Mouse (Mus musculus) heart, adult 2 months (tissue): ENCODE results near the gene Sh3tc1. TPM values are rescaled to one million over a fixed set of nuclear protein-coding genes. Genes with fewer than 3 reads are reported as not detected.

Experiments used
- DNase-seq, 2 experiments: peaks; one replicate each; pipeline ENCODE4 v3.0.0; 2021
- H3K27ac ChIP-seq: fragments of 200-600 bp; 2 replicates; pipeline ENCODE4 v1.8.1; 2022
- H3K27me3 ChIP-seq: fragments of 200-500 bp; 2 replicates; pipeline ENCODE4 v1.6.1; 2012; ENCODE audit warnings: mild to moderate bottlenecking, low read length, inconsistent platforms, mixed read lengths; ENCODE audit not compliant: control insufficient read depth, insufficient read depth
- H3K36me3 ChIP-seq: fragments of 200-500 bp; 2 replicates; pipeline ENCODE4 v1.6.1; 2012; ENCODE audit warnings: low read length, inconsistent platforms; ENCODE audit not compliant: control insufficient read depth, insufficient read depth
- H3K4me1 ChIP-seq: fragments of 200-500 bp; 2 replicates; pipeline ENCODE4 v1.6.1; 2011; ENCODE audit warnings: low read length; ENCODE audit not compliant: control insufficient read depth, insufficient read depth
- H3K4me3 ChIP-seq: fragments of 200-600 bp; 2 replicates; pipeline ENCODE4 v1.8.1; 2022
- H3K79me2 ChIP-seq: fragments of 200-500 bp; replicated peaks from 2 replicates; pipeline ENCODE4 v1.6.1; 2012; ENCODE audit warnings: mild to moderate bottlenecking, inconsistent platforms, low read length, moderate library complexity, mixed read lengths; ENCODE audit not compliant: control insufficient read depth, insufficient read depth
- H3K9ac ChIP-seq: fragments of 200-500 bp; 2 replicates; pipeline ENCODE4 v1.6.1; 2012; ENCODE audit warnings: low read depth, mild to moderate bottlenecking, control low read depth, inconsistent platforms, low read length, mixed read lengths
- CTCF ChIP-seq: fragments of 200-600 bp; IDR thresholded peaks from 2 replicates; pipeline ENCODE4 v1.8.1; 2022; ENCODE audit warnings: antibody characterized with exemption, mild to moderate bottlenecking, moderate library complexity
- EP300 ChIP-seq: fragments of 200-500 bp; IDR thresholded peaks from 2 replicates; pipeline ENCODE4 v1.6.1; 2011; ENCODE audit warnings: low read depth, low read length, control low read depth; ENCODE audit not compliant: insufficient read depth
- POLR2A ChIP-seq: fragments of 200-500 bp; IDR thresholded peaks from 2 replicates; pipeline ENCODE4 v1.6.1; 2011; ENCODE audit warnings: mild to moderate bottlenecking, low read depth, low read length, control low read depth; ENCODE audit not compliant: insufficient read depth
- WGBS: fragments of 180-500 bp; shearing (Covaris S2); methylation state at CpG from one replicate; pipeline ENCODE4 v1.1.7; 2018; 5-methylcytosine and 5-hydroxymethylcytosine counted together
- intact Hi-C: fragments of 180-260 bp; cut with DNase I; formaldehyde crosslinking; loops from one replicate; pipeline ENCODE4 v1.15.1; 2025
- polyA plus RNA-seq: library from polyadenylated mRNA; depleted of rRNA; stranded (reverse); fragments of >200 nt; gene quantifications from 2 replicates; pipeline ENCODE4 v1.2.3, GENCODE M21; 2012
- total RNA-seq, 2 experiments: library from RNA; stranded (reverse); gene quantifications; 2 replicates each; pipeline ENCODE4 v1.2.3; 2021

Gene Sh3tc1
- total and polyA plus RNA-seq, 3 experiments = 5.7 to 7.2 (median 6.3) TPM

- H3K27me3 ChIP-seq = no peaks in the 10 kb centered on the region
- no peak overlapping the region for H3K9ac ChIP-seq
- intact Hi-C loops = no loop called here
- H3K27ac ChIP-seq = no peak overlapping the region
- no peaks in the 10 kb centered on the region for H3K4me1 ChIP-seq
- no peaks in the 10 kb centered on the region for H3K79me2 ChIP-seq
- WGBS = 62% methylated on average over 6 of the region's 6 CpGs
- TF ChIP-seq POLR2A (no peak), CTCF (no peak), EP300 (no peak)
- H3K36me3 ChIP-seq = no peaks in the 10 kb centered on the region
- DNase-seq = peak; percentile 21 to 30
- no peak overlapping the region for H3K4me3 ChIP-seq
Measured at GRCm38 (mm10) chr5:35661210-35661609, 78.6 kb downstream of the Sh3tc1 start.

- Histone ChIP-seq H3K79me2 (no peaks in the 10 kb centered on the region), H3K4me1 (no peaks in the 10 kb centered on the region)
Measured at GRCm38 (mm10) chr5:35659503-35659902, 80.3 kb downstream of the Sh3tc1 start.

GRCm38 (mm10) chr5:35655753-35656485 lies 83.9 kb downstream of the Sh3tc1 start:
- Histone ChIP-seq H3K79me2 (no peaks in the 10 kb centered on the region), H3K36me3 (no peaks in the 10 kb centered on the region), H3K9ac (no peak overlapping the region), H3K27ac (no peak overlapping the region), H3K27me3 (no peaks in the 10 kb centered on the region), H3K4me3 (no peak overlapping the region), H3K4me1 (no peaks in the 10 kb centered on the region)
- TF ChIP-seq EP300 = no peak
- peak; percentile 36 for TF ChIP-seq CTCF
- TF ChIP-seq POLR2A = no peak
- WGBS = 89% methylated on average over 10 of the region's 10 CpGs
- no peak for DNase-seq
- intact Hi-C loops = no loop called here

More at GRCm38 (mm10) chr5:35659503-35659902, 80.3 kb downstream of the Sh3tc1 start:
- no peaks in the 10 kb centered on the region for H3K36me3 ChIP-seq
- no peaks in the 10 kb centered on the region for H3K27me3 ChIP-seq
- DNase-seq = peak in 1 of 2 experiments; percentile 8
- 61% methylated on average over 3 of the region's 3 CpGs for WGBS
- H3K27ac ChIP-seq = no peak overlapping the region
- H3K9ac ChIP-seq = no peak overlapping the region
- TF ChIP-seq EP300 (no peak), CTCF (no peak), POLR2A (no peak)
- no peak overlapping the region for H3K4me3 ChIP-seq
- intact Hi-C loops = no loop called here

GRCm38 (mm10) chr5:35653743-35654395 lies 85.9 kb downstream of the Sh3tc1 start:
- no peaks in the 10 kb centered on the region for H3K79me2 ChIP-seq
- H3K27ac ChIP-seq = no peak overlapping the region; the same call in 1 of the 2 replicates
- no peak overlapping the region for H3K4me3 ChIP-seq
- DNase-seq = peak; percentile 69 to 77
- no peak overlapping the region for H3K9ac ChIP-seq
- WGBS = 68% methylated on average over 9 of the region's 9 CpGs
- no peaks in the 10 kb centered on the region for H3K27me3 ChIP-seq
- H3K36me3 ChIP-seq = no peaks in the 10 kb centered on the region
- intact Hi-C loops = no loop called here
- H3K4me1 ChIP-seq = no peaks in the 10 kb centered on the region
- TF ChIP-seq CTCF (no peak), EP300 (0 out of 2 replicates have a peak, but pooled peaks have one; percentile 37), POLR2A (no peak)

GRCm38 (mm10) chr5:35652872-35653271 lies 86.9 kb downstream of the Sh3tc1 start:
- Histone ChIP-seq H3K27me3 (no peaks in the 10 kb centered on the region), H3K27ac (no peak overlapping the region), H3K4me3 (no peak overlapping the region), H3K4me1 (peaks cover 3% of the 10 kb centered on the region; the same call in 1 of the 2 replicates), H3K9ac (no peak overlapping the region), H3K79me2 (no peaks in the 10 kb centered on the region), H3K36me3 (no peaks in the 10 kb centered on the region)
- WGBS = 88% methylated on average over 13 of the region's 13 CpGs
- DNase-seq = peak in 1 of 2 experiments; percentile 2
- intact Hi-C loops = no loop called here
- TF ChIP-seq EP300 (no peak), CTCF (no peak), POLR2A (no peak)

- Histone ChIP-seq H3K4me3 (no peak overlapping the region), H3K27ac (no peak overlapping the region), H3K79me2 (no peaks in the 10 kb centered on the region), H3K36me3 (no peaks in the 10 kb centered on the region), H3K27me3 (no peaks in the 10 kb centered on the region), H3K4me1 (peaks cover 3% of the 10 kb centered on the region; the same call in 1 of the 2 replicates), H3K9ac (no peak overlapping the region)
- no peak for DNase-seq
- intact Hi-C loops = no loop called here
- TF ChIP-seq EP300 (no peak), CTCF (no peak), POLR2A (no peak)
- 73% methylated on average over 3 of the region's 3 CpGs for WGBS
Measured at GRCm38 (mm10) chr5:35652319-35652718, 87.5 kb downstream of the Sh3tc1 start.
